Mouse (Mus musculus): ENCODE data around the gene Git2.

DNA sequence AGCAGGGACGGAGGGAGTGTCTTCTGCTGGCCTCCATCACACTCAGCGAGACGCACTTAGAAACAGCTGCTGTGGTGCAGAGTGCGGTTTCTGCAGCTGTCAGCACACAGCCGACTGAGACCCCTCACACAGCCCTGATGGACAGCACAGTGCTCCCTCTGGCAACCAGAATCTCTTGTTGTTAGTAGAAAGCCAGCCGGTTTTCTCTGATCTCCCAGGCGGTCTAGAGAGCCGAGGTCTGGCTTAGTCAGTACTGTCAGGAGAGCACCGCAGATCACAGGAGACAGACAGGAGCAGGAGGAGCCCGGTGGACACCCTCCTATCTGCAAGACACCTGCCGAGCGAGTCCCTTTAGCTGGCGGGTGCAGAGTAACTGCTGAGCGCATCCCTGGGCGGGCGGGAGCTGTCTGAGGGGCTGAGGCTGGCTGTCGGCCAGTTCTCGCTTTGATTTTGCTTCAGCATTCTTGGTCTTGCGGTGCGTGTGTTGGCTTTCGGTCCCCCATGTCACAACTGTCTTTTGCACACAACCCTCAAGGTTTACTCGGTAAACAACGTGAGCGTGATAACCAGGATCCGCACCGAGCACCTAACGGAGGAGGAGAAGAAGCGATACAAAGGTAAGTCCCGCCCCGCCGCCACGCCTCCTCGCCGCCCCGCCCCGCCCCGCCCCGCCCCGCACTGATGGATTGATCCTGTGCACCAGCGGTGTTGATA, 21.1 kb upstream of the Git2 start:
- TF ChIP-seq CTCF (IDR thresholded peaks at IDR 0.05; ENCODE audit: insufficient read depth, low read depth, low read length) (no peak), POLR2A (IDR thresholded peaks at IDR 0.05; ENCODE audit: insufficient read depth, low read depth, low read length) (no peak)

Data from olfactory bulb, adult 2 months (tissue).